8 mouse cellular contexts compared by ENCODE assay signal in genomic region chr13:112330919-112331681, GRCm38 (mm10). TPM values are rescaled to one million over a fixed set of nuclear protein-coding genes. Genes with fewer than 3 reads are reported as not detected.
A peak's percentile ranks its signal among the peaks of the same experiment; 100 is the strongest.
DNase-seq lines count a peak whose midpoint lies in the region; ATAC-seq and TF ChIP-seq lines count a peak whose summit lies in the region.

No protein-coding gene starts in this region.

- H3K9me3 ChIP-seq in lung, embryonic 16.5 days (ENCODE audit: control insufficient read depth, low read length), result no peaks in the 10 kb centered on the region
- H3K9me3 ChIP-seq in forebrain, embryonic 11.5 days (ENCODE audit: control insufficient read depth, low read length), result no peaks in the 10 kb centered on the region
- H3K9me3 ChIP-seq in intestine, embryonic 16.5 days (ENCODE audit: control insufficient read depth, low read length), result no peaks in the 10 kb centered on the region
- H3K9me3 ChIP-seq in midbrain, postnatal 0 days (ENCODE audit: low read length), result no peaks in the 10 kb centered on the region

- peak; percentile 67 for ATAC-seq in lung, embryonic 16.5 days (ENCODE audit: low read depth)
- ATAC-seq in forebrain, embryonic 11.5 days (replicated peaks; ENCODE audit: low FRiP score), result peak; percentile 86
- peak; percentile 77 for ATAC-seq in intestine, embryonic 16.5 days
- peak; percentile 88 for ATAC-seq in midbrain, postnatal 0 days (ENCODE audit: low FRiP score)
- ATAC-seq in monocyte, adult 5-6 weeks (replicated peaks; ENCODE audit: insufficient number of reproducible peaks, low FRiP score, low TSS enrichment, poor library complexity, severe bottlenecking), result no peak

- peak overlapping the region; percentile 28; the same call in 1 of the 2 replicates for H3K9ac ChIP-seq in lung, embryonic 16.5 days (ENCODE audit: low read length)
- H3K9ac ChIP-seq in forebrain, embryonic 11.5 days (ENCODE audit: low read length), result peak overlapping the region; percentile 32
- H3K9ac ChIP-seq in intestine, embryonic 16.5 days (ENCODE audit: low read depth, low read length), result no peak overlapping the region
- H3K9ac ChIP-seq in midbrain, postnatal 0 days (replicated peaks; ENCODE audit: low read length, poor library complexity, severe bottlenecking), result peak overlapping the region; percentile 1; the same call in 1 of the 2 replicates

- no peaks in the 10 kb centered on the region for H3K27me3 ChIP-seq in lung, embryonic 16.5 days (ENCODE audit: control insufficient read depth, insufficient read depth, low read depth, low read length)
- H3K27me3 ChIP-seq in forebrain, embryonic 11.5 days (ENCODE audit: control insufficient read depth, insufficient read depth, low read length), result no peaks in the 10 kb centered on the region
- H3K27me3 ChIP-seq in intestine, embryonic 16.5 days (replicated peaks; ENCODE audit: control insufficient read depth, insufficient read depth, low read length), result no peaks in the 10 kb centered on the region
- no peaks in the 10 kb centered on the region for H3K27me3 ChIP-seq in midbrain, postnatal 0 days (ENCODE audit: insufficient read depth, low read length)

- H3K4me1 ChIP-seq in lung, embryonic 16.5 days (replicated peaks; ENCODE audit: control insufficient read depth, insufficient read depth, low read length), result peaks cover 14% of the 10 kb centered on the region
- H3K4me1 ChIP-seq in lung, adult 2 months (ENCODE audit: control insufficient read depth, insufficient read depth, low read length), result no peaks in the 10 kb centered on the region
- peaks cover 11% of the 10 kb centered on the region for H3K4me1 ChIP-seq in forebrain, embryonic 11.5 days (replicated peaks; ENCODE audit: control insufficient read depth, insufficient read depth, low read length)
- peaks cover 4% of the 10 kb centered on the region; the same call in 1 of the 2 replicates for H3K4me1 ChIP-seq in intestine, embryonic 16.5 days (ENCODE audit: control insufficient read depth, insufficient read depth, low read length)
- H3K4me1 ChIP-seq in midbrain, postnatal 0 days (ENCODE audit: insufficient read depth, low read length), result peaks cover 9% of the 10 kb centered on the region

- TF ChIP-seq POLR2A in lung, adult 2 months (IDR thresholded peaks at IDR 0.05; ENCODE audit: borderline replicate concordance, extremely low read depth, low read depth, low read length), result no peak

- TF ChIP-seq CTCF in lung, adult 2 months (IDR thresholded peaks at IDR 0.05; ENCODE audit: insufficient read depth, low read length), result no peak
- no peak for TF ChIP-seq CTCF in midbrain, postnatal 0 days (IDR thresholded peaks at IDR 0.05)

- 0 out of 2 replicates have a peak overlapping the region, but pooled peaks have one; percentile 15 for H3K4me2 ChIP-seq in lung, embryonic 16.5 days (ENCODE audit: low read depth, low read length)
- peak overlapping the region; percentile 21; the same call in 1 of the 2 replicates for H3K4me2 ChIP-seq in forebrain, embryonic 11.5 days (ENCODE audit: low read depth, low read length, severe bottlenecking)
- H3K4me2 ChIP-seq in intestine, embryonic 16.5 days (ENCODE audit: low read depth, low read length), result no peak overlapping the region
- H3K4me2 ChIP-seq in midbrain, postnatal 0 days (ENCODE audit: low read depth, low read length, poor library complexity, severe bottlenecking), result peak overlapping the region; percentile 29

- 31% methylated on average over 8 of the region's 8 CpGs for WGBS in lung, embryonic 16.5 days
- 50% methylated on average over 8 of the region's 8 CpGs for WGBS in lung, adult 2 months
- WGBS in forebrain, embryonic 11.5 days, result 39% methylated on average over 8 of the region's 8 CpGs
- WGBS in intestine, embryonic 16.5 days, result 25% methylated on average over 8 of the region's 8 CpGs
- WGBS in midbrain, postnatal 0 days, result 24% methylated on average over 8 of the region's 8 CpGs

- no peak overlapping the region for H3K4me3 ChIP-seq in lung, embryonic 16.5 days (ENCODE audit: low read length)
- no peak overlapping the region for H3K4me3 ChIP-seq in lung, adult 2 months (replicated peaks; ENCODE audit: extremely low read depth, low read depth, low read length)
- H3K4me3 ChIP-seq in forebrain, embryonic 11.5 days (ENCODE audit: low read depth, low read length), result no peak overlapping the region
- no peak overlapping the region for H3K4me3 ChIP-seq in intestine, embryonic 16.5 days (ENCODE audit: low read length)
- H3K4me3 ChIP-seq in midbrain, postnatal 0 days (ENCODE audit: low read depth, low read length), result no peak overlapping the region

- H3K36me3 ChIP-seq in lung, embryonic 16.5 days (ENCODE audit: control insufficient read depth, insufficient read depth, low read length), result no peaks in the 10 kb centered on the region
- H3K36me3 ChIP-seq in forebrain, embryonic 11.5 days (ENCODE audit: control insufficient read depth, insufficient read depth, low read length), result no peaks in the 10 kb centered on the region
- no peaks in the 10 kb centered on the region for H3K36me3 ChIP-seq in intestine, embryonic 16.5 days (ENCODE audit: control insufficient read depth, insufficient read depth, low read length)
- peaks cover 3% of the 10 kb centered on the region for H3K36me3 ChIP-seq in midbrain, postnatal 0 days (ENCODE audit: insufficient read depth, low read length)

- no peak for DNase-seq in lung, adult 2 months
- DNase-seq in forebrain, embryonic 11.5 days (ENCODE audit: low spot score), result no peak
- peak; percentile 61 for DNase-seq in midbrain, postnatal 0 days (ENCODE audit: low spot score)
- no peak for DNase-seq in c-Kit-positive CD71-positive TER-119-positive erythroid progenitor cells, embryonic 14.5 days (ENCODE audit: low spot score)
- no peak for DNase-seq in spleen, postnatal 36 days (ENCODE audit: low spot score in 2 of 2)

- peak overlapping the region; percentile 30 for H3K27ac ChIP-seq in lung, embryonic 16.5 days (ENCODE audit: low read length)
- peak overlapping the region; percentile 71 for H3K27ac ChIP-seq in forebrain, embryonic 11.5 days (ENCODE audit: low read depth, low read length)
- peak overlapping the region; percentile 47 for H3K27ac ChIP-seq in intestine, embryonic 16.5 days (ENCODE audit: low read length)
- peak overlapping the region; percentile 83 for H3K27ac ChIP-seq in midbrain, postnatal 0 days (ENCODE audit: low read depth, low read length)

RNA-seq across cellular contexts. Expression of gene Ankrd55, which starts 42.8 kb away (rescaled TPM):
- polyA plus RNA-seq in lung, embryonic 16.5 days (2015; fragmentation: Nextera tagmentation; extraction: Ambion mirVana), result 0.08 TPM in 1 of 2 replicates, not detected in the other
- polyA plus RNA-seq in lung, adult 2 months (2012; rRNA removed), result 0.07 and 0.15 TPM in 2 replicates
- 1.1 and 1.3 TPM in 2 replicates for polyA plus RNA-seq in forebrain, embryonic 11.5 days (2014; fragmentation: Nextera tagmentation; extraction: Ambion mirVana)
- polyA plus RNA-seq in intestine, embryonic 16.5 days (2015; fragmentation: Nextera tagmentation; extraction: Ambion mirVana), result 0.16 and 0.21 TPM in 2 replicates
- total RNA-seq in midbrain, postnatal 0 days (2014; rRNA removed), result 21.2 and 24.4 TPM in 2 replicates
- 10.2 and 11.7 TPM in 2 replicates for polyA plus RNA-seq in midbrain, postnatal 0 days (2015; fragmentation: Nextera tagmentation; extraction: Ambion mirVana)
- total RNA-seq in monocyte, adult 5-6 weeks (2017), result 0.68 TPM in 1 of 3 replicates, not detected in the others

Comparison
In these comparisons a context has a peak if more than half of its experiments do, and no peak if none do; other contexts are left out.
1. H3K27ac ChIP-seq: peak in every context shown above with its lines; median percentile 83 in midbrain, postnatal 0 days; 71 in forebrain, embryonic 11.5 days; 47 in intestine, embryonic 16.5 days; 30 in lung, embryonic 16.5 days.